Mouse (Mus musculus) cerebellum, adult 18-20 months (tissue): Measurements from ENCODE around the gene Med24.
A peak's percentile ranks its signal among the peaks of the same experiment; 100 is the strongest.

Experiments
- DNase-seq, 2 experiments: peaks; one replicate each; pipeline ENCODE4 v3.0.0; 2021

The Med24 gene

DNA sequence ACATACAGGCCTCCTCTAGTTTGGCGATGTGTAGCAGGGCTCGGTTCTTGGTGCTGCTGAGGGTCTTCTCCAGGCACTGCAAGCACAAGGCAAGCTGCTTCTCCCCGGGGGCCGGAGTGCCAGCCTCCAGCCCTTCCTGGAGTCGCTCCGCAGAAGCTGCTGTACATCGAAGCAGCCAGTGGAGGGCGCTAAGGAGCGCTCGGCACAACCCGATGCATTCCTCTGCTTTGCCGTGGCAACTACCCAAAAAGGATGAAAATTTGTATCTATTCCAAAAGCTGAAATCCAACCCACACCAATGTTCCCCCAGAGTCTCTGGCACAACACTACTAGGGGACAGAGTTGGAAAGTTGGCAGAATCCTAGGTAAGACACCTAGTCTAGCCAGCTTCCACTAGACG, 11.3 kb downstream of the Med24 start:
- peak; percentile 82 to 89 for DNase-seq

DNA sequence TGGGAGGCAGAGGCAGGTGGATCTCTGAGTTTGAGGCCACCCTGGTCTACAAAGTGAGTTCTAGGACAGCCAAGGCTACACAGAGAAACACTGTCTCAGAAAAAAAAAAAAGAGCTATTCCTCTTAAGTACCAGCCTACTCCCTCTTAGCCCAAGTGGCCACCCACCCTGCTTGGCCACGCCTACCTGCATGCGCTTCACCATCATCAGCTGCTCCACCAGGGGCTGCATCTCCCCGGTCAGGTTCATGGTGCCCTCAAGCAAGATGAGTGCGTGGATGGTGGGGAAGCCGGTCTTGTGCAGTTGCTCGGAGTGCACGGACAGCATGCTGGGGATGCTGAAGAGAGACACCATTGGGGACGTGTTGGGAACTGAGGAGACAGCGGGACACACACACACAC, 13.3 kb downstream of the Med24 start:
- DNase-seq: no peak

DNA sequence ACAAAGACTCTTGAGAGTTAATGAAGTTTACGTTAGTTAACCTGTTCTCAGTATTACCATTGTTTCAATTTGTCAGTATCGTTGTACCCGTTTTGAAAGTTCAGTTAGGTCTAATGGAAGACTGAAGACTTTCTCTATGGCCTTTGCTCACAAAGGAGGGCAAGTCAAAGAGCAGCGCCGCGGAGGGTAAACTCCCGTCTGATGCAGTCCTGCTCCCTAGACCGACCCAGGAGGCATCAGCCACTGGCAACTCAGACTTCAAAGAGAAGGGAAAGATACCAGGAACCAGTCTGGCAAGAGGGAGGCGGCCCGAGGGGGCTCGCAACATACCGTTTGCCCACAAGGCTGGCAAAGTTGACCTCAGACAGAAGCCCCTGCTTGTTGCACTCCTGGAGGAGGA, 15.5 kb downstream of the Med24 start:
- DNase-seq: no peak

DNA sequence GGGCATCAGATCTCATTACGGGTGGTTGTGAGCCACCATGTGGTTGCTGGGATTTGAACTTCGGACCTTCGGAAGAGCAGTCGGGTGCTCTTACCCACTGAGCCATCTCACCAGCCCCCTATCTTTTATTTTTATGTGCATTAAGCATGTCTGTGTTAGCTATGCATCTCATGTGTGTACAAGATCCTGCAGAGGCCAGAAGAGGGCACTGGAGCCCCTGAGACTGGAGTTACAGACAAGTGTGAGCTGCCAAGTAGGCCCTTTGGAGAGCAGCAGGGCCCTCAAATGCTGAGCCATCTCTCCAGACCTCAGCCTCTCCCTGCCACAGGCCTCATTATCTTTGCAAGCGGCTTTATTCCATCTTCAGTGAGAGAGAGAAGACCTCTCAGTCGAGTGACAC, 17.2 kb downstream of the Med24 start:
- peak; percentile 39 to 45 for DNase-seq

DNA sequence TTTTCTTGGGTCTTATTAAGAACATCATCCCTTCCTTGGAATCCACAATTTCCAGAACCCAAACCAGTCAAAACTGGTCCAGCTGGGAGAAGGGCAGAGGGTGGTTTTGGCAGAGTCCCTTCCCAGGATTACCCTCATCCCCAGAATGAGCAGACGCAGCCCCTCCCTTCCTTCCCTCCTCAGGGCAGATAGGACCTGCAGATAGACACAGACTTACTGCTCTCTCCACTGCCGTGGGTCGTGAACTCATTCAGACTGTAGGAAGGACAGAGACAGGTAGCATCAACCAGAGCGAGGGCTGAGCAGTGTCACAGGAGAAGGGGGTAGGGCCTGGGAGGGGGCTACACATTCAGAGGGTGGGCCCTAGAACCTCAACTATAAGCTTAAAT, 18.2 kb downstream of the Med24 start:
- no peak for DNase-seq

DNA sequence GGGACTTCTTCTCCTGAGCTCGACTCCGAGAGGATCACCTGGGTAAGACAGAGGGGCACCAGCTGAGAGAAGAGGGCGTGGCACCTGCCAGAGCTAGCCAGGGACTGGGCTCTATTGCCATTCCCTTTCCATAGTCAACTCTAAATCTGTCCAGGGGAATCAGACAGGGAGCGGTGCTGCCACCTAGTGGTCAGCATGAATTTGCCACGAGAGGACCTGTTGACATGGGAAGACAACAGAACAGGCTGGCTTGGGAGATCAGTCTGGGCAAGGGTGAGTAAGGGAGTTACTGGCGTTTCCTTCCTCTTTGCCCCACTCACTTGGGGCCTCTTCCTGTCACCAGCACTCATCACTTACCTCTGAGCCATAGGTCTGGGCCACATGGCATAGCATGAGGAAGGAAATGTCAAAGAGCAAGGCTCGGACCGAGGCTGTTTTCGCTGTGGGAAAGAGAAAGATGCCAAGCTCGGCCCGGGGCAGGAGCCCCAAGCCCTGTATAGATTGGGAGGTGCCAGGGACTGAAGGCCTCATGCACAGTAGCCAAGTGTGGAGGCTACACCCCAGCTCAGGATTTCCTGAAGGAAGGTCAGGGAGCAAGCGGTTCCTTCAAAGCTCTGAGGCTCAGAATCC, 18.7 kb downstream of the Med24 start:
- DNase-seq: peak; percentile 80 to 89

DNA sequence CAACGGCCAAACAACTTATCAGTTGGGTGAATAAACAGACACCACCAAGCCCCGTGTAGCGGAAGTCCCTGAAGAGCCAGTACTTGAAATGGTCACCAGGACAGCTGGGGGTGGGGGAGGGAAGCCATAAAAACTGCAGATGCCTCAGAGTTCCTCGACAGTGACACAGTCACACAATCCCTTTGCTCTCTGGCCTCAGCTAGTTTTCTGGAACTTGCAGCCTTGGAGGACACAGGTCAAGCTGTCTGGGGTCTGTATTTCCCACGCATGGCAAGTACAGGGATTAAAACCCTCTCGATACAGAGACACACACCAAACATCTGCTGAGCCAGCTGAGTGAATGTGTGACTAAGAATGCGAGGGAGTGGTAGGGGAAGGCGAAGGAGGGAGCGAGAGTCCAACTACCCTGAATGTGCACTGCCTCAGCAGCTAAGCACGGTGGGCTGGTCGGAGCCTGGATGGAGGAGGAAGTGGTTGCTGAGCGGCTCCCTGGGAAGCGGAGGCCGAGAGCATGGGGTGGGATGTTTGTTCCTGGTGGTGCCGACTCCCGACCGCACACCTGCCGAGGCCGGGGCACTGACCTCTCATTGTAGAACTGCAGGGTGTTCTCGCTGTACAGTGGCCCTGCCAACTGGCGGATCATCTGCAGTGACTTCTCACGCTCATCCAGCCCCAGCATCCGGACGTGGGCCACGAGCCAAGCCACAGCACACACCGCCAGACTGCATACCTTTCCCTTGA, 20.1 kb downstream of the Med24 start:
- no peak for DNase-seq

DNA sequence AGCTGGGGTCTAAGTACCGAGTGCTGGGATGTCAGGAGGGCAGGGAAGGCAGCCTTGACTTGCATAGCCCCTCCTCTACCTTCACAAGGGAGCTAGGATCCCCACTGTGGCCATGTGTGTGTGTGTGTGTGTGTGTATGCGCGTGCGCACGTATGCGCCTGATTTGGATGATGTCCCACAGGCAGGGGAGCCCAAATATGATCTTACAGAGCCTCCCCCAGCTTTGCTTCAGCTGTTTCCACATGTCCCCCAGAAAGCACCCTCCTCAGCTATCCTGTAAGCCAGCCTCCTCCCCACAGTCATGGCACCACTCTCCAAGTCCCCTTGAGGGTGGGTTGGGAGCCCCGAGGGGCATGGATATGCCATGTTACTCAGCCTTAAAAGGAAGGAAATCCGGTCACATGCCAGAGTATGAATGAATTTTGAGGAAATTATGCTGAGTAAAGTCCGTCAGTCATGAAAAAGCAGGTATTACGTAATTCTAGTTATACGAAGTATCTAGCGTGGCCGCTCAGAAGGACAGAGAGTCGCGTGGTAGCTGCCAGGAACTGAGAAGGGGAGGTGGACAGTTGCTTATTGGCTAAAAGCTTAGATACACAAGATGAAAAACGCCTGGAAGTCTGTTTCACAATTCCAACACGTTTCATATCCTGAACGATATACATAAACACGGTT, 20.8 kb downstream of the Med24 start:
- no peak for DNase-seq

DNA sequence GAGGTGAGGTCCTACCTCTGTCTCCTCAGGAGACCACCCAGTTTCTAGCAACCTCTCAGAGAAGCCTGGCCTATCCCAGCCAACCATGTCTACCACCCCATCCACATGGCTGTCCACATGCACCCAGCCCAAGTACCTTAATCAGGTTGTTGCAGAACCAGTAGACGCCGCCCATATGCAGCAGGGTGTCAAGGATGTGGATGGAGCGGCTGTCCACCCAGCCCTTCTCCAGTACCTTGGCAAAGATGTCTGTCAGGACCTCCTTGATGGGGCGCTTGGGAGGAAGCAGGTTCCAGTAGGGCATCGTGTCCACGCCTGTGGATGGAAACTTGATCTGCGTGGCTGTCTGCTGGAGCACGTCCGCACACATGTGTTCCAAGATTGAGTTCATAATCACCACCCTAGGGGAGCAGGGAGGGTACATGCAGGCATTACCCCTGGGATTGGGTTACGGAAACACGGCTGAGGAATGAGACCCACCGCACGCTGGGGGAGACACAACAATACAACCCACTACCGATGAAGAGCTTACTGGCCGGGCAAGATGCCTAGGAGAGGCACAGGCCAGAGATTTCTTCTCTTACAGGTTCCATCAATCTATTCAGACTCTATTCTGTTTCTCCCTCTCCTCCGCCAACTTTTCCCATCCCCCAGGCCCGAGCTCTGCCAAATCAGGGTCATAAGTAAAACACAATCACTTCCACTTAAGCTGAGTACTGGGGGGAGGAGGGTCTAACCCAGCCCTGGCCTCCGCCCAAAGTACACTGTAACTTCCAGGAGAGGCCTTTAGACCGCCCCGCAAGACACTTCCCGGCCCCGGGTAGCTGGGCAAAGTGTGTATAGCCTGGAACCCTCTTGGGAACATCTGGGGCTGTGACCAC, 21.6 kb downstream of the Med24 start:
- DNase-seq: no peak

DNA sequence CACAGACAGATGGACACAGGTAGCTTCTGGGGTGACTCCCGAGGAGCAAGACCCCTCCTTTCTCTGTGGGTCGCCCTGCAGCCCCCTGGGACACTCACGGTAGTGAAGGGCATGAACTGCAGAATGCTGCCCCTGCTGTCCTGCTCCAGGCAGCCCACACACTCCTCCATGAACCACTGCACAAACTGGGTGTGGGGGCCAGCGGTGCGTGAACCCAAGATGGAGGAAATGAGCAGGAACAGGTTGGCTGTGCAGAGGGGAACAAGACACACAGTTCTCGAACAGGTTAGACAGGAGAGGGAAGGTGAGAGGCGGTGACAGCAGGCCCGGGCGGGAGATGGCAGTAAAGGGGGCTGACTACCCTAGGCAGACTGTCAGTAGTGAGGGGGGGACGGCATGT, 24.2 kb downstream of the Med24 start:
- DNase-seq: no peak

DNA sequence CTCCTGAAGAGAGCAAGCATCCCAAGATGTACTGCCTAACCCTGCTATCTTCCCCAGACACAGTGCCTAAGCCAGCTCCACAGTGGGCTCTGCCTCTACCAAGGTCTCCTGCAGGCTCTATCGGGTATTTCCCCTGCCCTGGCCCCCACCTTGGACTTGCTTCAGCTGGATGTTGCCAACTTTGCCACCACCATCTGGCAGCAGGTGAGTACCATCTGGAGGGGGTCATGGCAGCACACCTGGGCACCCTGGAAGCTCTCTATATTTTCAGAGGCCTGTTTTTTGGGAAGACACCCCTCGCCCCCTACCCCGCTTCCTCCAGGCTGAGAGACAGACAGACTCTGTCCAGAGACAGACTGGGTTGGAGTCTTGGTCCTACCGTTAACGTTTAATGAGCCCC, 26.9 kb downstream of the Med24 start:
- DNase-seq: no peak

DNA sequence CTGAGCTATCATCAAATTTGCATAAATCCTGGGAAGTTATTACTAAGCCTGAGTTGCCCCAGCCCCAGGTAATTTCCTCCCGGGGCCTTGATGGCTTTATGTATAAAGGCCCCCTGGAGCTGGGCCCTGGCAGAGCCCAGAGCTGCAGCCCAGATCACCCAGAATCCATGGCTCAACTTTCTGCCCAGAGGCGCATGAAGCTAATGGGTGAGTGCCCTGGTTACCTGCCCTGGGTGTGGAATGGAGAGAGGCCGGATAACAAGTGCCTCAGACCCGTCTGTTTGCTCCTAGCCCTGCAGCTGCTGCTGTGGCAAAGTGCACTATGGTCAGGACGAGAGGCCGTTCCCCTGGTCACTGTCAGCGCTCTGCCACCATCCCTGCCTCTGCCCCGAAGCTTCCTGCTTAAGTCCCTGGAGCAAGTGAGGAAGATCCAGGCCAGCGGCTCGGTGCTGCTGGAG, 28.0 kb downstream of the Med24 start, which contains the start of gene Csf3:
Csf3 (plus strand) TSS at position 51 of the 458 bp plus-strand sequence.
- no peak for DNase-seq

DNA sequence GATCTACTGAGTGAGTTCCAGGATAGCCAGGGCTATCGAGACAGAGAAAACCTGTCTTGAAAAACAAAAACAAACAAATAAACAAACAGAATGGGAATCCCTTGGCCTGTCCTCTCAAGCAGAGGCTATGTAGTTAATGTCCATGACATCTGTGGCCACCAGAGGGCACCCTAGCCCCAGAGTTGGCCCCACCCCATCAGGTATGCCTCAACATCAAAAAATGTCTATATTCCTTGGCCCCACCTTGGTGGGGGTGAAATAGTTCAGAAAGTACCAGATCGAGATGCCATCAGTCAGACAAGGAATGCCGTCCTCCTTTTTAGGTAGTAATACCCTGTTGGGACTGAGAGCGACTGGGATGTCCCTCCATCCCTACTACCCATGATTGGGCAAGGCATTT, 29.3 kb downstream of the Med24 start:
- peak; percentile 85 to 89 for DNase-seq

DNA sequence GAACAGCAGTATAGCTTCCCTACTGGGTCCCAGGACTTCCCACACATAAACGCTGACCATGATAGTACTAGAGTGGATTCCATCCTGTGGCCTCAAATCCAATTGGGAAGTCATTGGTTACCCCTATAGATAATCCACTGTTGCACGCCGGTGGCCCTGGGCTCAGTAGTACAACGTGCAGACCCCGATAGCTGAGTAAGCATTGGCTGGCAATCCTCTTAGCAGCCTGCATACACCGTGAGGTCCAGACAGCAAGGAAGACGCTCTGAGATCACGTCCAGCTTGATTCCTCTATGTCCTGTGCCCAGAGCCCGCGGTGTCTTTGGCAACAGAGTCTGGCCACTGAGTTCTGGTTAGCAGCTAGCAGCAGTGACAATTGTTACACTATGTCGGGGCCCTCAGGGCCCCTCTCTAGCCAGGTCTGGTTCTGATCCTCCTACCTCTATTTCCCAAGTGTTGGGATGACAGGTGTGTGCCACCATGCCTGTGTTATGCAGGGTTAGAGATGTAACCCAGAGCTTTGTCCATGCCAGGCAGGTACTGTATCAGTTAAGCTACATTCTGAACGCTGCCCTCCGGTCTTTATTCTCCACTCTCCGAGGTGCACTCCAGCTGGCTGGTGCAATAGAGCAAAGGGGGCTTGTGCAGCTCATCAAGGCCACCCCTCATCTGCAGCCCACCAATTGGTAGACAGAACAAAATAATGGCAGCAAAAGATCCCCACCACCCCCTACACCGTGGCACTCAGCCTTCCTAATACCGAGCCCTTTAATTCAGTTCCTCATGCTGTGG, 30.2 kb downstream of the Med24 start:
- DNase-seq: no peak

DNA sequence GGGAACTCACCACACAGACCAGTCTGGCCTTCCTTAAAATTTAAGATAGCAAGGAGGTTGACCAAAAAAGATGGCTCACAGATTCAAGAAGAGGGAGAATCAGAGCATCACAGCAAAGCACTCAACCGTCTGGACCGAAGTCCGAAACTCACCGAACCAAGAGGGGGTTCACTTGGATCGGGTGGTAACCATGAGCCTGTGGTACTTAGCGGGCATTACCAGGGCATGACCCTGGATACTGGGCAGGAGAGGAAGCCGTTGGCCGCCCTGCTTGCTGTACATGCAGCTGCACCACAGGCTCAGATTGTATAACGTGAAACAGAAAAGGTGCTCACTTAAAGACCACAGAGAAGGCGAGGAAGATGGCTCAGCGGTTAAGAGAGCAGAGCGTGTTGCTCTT, 32.0 kb downstream of the Med24 start:
- DNase-seq: no peak

DNA sequence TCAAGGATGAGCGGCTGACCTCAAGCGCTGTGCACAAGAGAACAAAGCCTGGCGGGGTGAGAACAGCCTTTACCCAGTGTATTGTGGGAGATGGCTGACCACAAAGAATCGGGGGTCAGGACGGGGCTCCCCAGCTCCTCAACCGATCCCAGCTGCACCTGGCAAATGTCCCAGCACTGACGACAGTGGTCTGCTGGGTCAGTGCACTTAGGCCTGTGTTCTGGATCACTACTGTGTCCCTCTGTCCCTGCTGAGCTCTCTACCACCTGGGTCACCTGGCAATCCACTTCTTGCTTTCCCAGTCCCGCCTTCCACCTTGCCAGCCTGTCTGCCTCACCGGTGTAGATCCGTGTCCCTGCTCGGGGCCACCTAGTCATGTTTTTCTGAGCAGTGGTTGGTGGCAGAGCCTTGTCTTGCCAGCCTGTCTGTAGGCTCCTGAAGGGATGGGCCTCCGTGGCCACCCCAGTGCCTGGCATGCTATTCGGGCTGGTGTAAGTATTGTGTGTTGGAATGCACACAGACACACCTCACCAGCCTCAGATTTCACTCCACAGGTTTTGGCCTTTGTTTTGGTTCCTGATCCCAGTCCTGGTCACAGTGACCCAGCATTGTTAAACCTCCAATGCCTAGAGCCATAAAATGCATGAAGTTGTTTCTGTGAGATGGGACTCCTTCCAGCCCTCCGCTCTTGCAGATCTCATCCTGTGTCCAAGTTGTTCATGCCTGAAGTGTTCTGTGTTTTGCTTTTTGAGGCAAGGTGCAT, 32.6 kb downstream of the Med24 start:
- no peak for DNase-seq

DNA sequence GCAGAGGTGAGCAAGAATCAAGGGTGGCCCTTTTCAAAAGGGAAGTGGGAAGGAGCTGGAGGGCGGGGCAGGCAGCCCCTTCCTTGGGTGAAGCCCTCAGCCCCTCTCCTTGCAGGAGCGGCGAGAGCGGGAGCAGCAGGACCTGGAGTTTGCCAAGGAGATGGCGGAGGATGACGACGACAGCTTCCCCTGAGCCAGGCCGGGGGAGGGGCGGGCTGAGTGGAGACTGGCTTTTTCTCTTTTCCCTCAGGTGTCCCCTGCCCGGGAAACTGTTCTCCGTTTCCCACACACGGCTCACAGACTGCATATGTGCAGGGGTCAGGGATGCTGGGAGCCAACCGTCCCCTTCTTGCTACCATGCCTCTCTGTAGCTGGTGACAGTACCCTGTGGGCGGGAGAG, 33.8 kb downstream of the Med24 start:
- DNase-seq: no peak

DNA sequence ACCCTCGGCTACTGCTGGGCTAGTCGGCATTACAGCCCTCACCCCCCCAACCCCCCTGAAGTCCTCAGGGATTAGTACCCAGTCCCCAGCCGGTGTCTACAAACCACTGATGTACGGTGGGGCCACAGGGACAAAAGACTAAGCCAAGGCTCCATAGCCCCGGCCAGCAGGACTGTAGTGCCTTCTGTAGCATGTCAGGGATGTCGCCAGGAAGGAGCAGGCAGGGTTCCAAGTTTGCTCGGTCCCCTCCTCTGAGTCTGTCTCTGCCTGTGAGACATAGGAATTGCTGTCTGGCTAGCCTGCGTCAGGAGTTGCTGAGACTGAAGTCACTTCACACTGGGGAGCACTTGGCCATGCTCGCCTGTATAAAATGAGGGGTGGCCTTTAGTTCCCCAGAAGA, 34.9 kb downstream of the Med24 start:
- no peak for DNase-seq

DNA sequence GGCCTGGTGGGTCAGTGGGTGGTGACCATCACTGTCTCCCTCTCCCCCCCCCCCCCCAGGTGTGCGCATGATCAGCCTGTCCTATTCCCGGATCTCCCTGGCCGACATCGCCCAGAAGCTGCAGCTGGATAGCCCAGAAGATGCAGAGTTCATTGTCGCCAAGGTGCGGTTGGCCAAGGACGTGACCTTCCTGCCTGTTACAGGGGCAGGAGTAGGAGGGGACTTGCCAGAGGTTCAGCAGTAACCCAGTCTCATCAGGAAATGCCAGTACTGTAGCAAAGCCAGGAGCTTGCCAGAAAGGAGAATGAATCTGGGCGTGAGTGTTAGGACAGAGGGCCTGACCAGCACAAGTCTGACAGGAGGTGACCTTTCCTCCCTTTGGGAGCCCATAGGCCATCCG, 35.5 kb downstream of the Med24 start:
- no peak for DNase-seq

DNA sequence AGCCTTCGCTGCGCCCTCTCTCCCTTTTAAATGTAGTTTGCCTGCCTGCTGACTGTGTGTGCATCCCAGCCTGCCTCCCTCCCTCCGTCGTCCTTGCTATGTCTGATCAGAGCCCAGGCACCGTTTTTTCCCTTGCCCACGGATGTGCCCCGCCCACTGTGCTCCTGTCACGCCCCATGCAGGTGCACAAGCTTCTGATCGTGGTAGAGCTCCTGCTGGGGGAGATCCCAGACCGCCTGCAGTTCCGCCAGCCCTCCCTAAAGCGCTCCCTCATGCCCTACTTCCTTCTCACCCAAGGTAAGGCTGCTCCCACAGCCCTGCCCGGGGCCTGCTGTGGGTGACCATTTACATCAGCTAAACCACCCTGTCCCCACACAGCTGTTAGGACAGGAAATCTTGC, 36.0 kb downstream of the Med24 start:
- no peak for DNase-seq

DNA sequence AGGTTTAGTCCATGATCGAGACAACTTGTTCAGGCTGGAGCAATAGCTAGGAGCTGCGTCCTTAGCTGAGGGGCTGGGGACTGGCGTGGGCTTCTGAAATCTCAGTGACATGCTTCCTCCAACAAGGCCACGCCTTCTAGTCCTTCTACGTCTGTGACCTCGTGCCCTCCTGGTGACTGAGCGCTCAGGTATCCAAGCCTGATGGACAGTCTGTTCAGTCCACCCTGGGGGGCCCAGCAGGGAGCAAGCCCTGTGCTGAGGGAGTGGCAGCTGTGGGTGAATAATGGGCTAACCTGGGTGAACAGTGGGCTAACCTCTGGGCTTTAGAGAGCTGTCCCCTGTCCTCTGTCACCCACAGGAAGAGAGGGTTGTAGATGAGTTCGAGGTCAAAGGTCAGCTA, 41.2 kb downstream of the Med24 start:
- no peak for DNase-seq

DNA sequence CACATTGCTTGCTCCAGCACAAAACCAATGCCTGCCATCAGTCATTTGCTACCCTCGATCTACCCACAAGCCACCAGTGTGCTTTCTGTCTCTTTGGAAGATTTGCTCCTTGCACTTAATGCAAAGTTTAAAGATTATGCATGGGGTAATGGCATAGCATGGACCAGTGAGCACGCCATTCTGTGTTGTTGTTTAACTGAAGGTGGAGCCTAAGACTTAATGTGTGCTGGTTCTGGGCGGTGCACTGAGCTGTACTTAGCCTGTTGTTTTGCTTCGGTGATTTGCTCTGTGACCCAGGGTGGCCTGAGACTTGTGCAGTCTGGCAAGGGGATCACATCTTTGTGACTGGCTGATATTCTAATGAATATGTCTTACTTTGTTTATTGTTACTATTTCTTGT, 42.3 kb downstream of the Med24 start:
- DNase-seq: no peak
